Mouse (Mus musculus): ENCODE data around the gene Akap8.

Gene Akap8

DNA sequence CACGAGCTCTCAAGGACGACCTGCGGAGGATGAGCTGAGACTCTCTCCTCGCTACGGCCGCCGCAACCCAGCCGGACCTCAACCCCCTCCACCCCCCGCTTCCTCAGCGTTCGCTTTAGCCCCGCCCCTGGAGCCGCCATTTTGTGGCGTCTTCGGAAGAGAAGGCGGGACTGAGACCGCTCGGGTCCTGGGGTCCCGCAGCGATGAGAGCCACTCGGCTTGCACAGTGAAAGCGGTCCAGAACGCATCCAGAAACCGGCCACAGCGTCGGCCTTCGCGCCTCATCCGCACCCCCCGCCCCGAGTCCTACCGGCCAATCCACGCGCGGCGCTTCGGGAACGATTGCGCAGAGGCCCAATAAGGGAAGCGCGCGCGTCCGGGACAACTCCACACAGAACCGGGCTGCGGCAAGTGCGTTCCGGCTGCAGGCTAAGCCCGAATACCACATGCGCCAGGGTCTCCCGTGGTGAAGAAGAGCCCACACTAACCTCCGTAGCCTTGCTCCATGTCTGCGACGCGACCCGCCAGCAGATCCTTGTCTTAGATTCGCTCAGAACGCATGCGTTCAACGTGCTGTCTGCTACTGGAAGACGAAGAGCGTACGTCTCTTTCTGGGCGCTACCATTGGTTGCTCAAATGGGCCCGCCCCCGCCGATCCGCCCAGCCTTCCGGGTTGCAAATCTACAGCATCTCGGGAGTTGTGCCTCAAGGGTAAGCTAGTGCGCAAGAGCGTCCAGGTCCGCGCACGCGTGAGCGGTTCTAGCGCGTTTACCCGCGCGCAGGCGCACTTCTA lies at the start of gene Akap8:
Gene Akap8, minus strand, starts transcription at position 642 of the 793 bp plus-strand sequence.
- DNase-seq (ENCODE audit: low spot score): peak; percentile 93

DNA sequence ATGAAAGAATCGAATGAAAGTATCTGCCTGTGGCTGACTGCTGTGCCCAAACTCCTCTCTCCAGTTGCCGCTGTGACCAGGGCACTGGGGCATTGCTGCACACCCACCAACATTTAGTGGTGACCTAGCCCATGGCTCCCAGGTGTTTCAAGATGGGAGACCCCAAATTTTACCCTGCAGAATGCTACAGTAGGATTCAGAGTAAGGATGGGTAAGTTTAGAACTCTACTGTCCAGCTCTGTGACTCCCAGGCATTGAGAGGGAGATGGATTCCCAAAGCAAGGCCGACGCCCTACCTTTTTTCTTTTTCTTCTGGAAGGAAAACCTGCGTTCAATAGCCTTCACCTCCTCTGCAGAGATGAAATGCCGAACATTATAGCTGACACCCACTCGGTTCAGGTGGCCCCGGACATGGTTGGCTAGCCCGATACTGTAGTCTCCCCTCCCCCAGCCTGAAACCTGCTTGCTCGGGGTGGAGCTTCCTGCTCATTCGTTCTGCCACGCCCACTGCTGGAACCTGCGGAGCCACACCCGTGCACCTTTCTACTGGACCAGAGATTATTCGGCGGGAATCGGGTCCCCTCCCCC lies 48.0 kb upstream of the Akap8 start:
- no peak for DNase-seq (ENCODE audit: low spot score)

DNA sequence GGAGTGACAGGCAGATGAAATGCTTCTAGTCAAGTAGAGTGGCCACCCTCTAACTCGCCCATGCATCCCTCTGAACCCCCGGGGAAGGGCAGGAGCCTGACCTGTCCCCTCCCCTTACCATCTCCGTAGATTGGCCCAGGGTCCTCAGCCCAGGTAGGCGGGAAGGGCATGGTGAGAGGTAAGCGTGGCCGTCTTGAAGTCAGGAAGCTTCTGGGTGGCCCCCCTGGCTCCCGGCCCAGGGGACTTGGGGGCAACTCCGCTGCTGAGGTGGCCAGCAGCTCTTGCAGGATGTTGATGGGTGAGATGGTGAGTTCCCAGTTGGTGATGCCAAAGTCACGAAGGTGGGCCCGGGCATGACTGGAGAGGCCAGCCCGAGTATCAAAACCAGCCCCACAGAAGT lies 46.7 kb upstream of the Akap8 start:
- no peak for DNase-seq (ENCODE audit: low spot score)

GRCm38 (mm10) chr17:32365296-32365695 lies 44.3 kb upstream of the Akap8 start:
- no peak for DNase-seq (ENCODE audit: low spot score)

DNA sequence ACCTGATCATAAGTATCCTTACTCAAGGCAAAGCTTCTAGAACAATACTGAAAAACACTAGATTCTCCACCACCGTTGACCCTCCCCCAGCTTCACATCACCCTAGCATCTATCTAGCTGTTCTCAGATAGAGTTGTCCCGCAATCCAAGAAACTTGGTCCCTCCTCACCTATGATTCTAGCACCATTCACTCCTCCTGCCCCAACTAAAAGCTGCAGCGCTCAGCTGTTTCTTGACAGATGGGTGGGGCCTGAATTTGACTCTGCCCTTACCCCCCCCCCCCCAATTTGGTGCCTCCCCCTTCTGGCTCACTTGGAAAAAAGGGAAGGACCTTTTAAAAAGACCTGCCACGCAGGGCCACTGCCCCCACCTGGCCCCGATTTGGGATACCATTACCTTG lies 43.8 kb upstream of the Akap8 start:
- no peak for DNase-seq (ENCODE audit: low spot score)

DNA sequence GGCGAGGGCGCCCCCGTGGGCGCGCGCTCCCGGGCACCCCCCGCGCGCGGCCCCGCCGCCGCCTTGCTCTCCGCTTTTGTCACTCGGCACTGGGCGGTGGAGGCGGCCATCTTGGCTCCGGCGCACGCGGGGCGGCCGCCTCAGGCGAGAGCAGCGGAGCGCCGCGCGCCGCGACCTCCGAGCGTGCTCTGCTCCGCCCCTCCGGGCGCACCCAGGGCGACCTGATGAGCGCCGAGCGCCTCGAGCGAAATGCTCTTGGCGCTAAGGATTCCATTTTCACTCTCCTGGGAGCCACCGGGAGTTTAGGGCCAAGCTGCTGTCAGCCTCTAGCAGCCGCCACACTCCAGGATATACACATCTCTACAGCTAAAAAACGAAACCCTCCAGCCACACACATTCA lies 43.3 kb upstream of the Akap8 start:
- peak; percentile 80 for DNase-seq (ENCODE audit: low spot score)

DNA sequence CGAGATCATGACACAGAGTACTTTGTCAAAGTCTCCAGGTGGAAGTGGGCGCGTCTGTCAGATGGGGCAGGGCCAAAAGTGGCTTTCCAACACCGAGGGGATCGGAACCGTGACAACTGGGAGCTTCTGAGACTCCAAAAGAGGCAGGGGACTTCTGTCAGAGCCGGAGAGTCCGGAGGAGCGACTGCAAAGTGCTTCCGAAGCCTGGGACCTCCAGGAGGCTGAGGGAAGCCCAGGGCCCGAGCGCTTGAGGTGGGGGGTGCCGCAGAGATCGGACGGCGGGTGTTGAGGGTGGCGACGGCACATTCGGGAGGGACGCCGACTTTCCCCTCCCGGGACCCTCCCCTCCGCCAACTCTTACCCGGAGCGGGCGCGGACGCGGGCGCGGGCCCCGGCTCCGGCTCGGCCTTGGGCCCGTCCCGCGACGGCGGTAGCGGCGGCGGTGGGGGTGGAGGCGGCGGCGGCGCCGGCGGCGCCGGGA lies 42.8 kb upstream of the Akap8 start:
- DNase-seq (ENCODE audit: low spot score): no peak

DNA sequence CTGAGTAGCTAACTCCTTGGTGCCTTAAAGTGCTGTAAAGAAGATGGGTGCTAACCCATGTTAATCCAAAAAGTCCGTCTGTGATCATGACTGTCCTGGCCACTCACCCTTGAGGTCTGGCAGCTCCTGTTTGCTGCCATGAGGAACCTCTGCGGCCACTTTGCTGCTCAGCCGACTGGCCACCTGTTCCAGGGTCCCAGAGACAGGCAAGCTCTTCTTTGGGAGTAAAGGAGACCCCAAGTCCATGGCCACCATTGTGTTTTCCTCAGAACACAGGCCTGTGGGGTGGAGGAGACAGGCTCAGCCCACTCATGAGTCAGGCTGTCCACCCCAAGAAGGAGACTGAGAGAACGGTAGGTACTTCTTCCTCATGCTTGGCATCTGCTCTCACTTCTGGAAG lies 41.6 kb upstream of the Akap8 start:
- DNase-seq (ENCODE audit: low spot score): no peak

DNA sequence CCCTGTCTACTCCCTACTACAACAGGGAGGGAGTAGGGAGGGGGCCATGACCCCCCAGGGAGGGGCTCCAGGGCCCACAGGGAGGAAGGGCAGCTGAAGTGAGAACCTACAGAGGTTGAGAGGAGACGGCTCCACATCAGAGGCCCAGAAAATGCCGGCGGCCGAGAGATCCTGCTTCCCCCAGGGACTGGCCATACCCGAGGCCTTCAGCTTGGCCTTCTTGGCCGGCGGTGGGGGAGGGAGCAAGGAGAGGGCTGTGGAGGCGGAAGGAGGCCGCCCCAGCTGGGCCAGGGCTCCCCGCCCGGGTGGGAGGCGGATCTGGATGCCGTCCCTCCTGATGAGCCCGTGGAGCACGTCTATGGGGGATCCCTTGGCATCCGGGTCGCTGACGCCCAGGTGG lies 38.9 kb upstream of the Akap8 start:
- no peak for DNase-seq (ENCODE audit: low spot score)

DNA sequence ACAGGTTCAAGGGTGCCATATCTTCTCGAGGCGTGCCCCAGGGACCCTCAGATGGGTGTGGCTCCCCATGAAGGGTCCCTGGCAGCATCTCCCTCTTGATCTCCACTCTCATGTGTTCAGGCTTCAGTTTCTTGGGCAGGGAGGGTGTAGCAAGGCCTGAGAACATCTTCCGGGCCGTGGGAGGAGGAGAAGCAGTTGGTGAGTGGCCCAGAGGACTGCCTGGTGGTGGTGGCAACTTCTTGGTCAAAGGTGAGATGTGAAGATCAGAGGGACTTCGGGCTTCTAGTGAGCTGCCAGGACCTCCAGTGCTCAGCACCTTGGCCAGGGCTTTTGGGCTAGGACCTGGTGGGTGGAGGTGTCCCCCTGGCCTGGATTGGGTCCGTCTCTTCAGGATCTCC lies 37.9 kb upstream of the Akap8 start:
- DNase-seq (ENCODE audit: low spot score): no peak

DNA sequence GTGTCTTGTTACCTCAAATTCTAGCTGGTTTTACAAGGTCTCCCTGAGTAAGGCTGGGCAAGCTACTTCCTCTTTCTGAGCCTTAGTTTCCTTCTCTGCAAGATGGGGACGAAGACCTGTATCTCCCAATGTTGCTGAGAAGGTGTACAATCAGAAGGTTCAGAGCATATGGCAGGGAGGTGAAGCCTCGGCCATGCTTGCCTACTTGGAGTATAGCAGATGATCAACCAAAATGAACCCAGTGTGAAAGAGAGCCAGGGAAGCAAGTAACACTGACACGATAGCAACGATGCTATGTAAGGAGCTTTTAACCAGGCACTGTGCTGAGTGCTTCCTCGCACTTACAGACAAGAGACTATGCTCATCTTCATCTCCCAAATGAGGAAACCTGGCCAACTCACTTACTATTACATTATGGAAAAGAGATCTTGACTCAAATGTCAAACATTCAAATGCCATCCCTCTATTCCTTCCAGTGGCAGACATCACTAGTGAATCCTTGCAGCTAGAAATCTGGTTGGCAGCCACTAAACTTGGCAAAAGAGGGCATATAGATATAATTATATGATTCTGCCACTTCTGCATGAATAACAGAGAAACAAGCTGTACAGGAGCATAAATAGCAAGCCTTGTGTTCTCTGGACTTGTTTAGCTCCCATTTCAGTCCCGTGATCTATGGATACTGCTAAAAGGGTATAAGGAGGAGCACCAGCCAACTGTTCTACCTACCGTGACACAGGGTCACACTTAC lies 37.3 kb upstream of the Akap8 start:
- DNase-seq (ENCODE audit: low spot score): no peak

DNA sequence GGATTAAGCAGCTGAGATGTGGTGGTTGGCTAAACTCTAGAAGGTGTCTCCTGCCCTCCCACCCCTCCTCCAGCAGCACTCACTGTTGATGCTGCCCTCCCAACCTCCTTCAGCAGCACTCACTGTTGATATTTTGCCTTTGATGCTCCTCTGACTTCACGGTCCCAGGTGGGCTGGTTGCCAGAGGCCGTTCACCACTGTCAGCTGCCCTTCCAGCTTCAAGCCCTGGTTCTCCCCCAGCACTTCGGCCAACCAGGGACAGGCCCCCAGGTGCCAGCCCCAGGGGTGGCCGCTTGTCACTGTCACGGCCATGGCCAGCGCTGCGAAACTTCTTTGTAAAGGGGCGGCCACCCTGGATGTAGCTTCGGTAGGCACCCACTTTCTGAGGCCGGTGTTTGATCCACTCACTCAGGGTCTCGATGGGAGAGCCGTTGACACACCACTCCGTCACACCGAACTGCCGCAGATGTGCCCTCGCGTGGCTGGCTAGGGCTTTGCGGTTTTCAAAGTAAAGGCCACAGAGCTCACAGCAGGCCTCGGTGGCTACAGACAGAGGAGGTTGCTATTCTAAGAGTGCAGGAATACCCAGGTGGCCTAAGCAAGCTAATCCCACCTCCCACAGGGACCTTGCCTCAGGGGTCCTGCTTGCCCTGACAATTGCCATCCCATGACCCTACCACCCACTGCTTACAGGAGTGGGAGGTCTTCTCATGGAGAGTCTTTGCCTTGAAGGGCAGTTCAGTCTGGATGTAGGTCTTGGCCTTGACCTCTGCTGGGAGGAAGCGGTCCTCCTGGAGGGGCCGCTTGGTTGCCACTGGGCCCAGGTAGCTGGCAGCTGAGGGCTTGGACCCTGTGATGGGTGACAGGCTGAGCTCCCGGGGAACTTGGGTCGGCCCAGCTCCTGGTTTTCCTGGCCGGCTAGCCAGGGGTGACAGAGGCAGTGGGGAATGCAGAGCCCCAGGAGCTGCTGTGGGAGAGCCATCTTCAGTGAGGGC lies 36.0 kb upstream of the Akap8 start:
- DNase-seq (ENCODE audit: low spot score): no peak

DNA sequence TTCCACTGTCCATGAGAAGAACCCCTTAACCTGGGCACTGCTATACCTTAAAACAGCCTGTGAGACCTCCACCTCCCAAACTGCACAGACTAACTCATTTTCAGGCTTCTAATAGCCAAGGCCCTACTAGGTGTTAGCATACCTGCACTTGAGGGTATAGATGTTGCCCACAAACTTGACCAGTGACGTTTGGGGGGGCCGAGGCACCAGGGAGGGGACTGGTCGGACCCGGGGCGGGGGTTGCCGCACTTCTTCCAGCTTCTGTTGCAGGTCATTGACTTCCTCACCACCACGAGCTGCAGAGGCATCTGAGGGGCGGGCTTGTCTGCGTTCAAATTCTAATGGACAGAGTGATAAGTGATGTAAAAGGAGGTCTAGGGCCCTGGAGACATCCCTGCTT lies 35.2 kb upstream of the Akap8 start:
- DNase-seq (ENCODE audit: low spot score): no peak

- DNase-seq (ENCODE audit: low spot score): no peak
Observed at GRCm38 (mm10) chr17:32355031-32355430, 34.0 kb upstream of the Akap8 start.

- DNase-seq (ENCODE audit: low spot score): no peak
Observed at GRCm38 (mm10) chr17:32354211-32354610, 33.2 kb upstream of the Akap8 start.

DNA sequence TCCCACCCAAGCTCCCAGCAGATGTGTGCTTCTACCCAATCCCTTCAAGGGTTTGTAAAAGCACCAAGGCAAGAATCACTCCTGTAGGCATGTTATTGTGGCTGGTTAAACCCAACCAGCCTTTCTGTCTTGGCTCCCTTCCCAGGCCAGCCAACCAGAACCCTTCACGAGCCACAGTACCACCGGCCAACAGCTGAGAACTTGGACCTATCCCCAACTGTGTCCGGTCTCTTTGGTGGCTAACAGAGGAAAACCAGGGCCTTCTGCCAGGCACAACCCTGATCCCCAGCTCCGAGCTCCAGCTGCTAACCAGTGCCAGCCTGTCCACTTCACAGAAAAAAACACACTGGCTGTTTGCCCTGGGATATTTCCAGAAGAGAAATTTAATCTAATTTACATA lies 32.7 kb upstream of the Akap8 start:
- DNase-seq (ENCODE audit: low spot score): no peak

- no peak for DNase-seq (ENCODE audit: low spot score)
Observed at GRCm38 (mm10) chr17:32351726-32352125, 30.7 kb upstream of the Akap8 start.

- DNase-seq (ENCODE audit: low spot score): no peak
Observed at GRCm38 (mm10) chr17:32351269-32351668, 30.2 kb upstream of the Akap8 start.

GRCm38 (mm10) chr17:32350382-32350983 lies 29.4 kb upstream of the Akap8 start, which contains the start of gene Akap8l:
Gene Akap8l, minus strand, starts transcription at chr17:32350607.
- peak; percentile 88 for DNase-seq (ENCODE audit: low spot score)

DNA sequence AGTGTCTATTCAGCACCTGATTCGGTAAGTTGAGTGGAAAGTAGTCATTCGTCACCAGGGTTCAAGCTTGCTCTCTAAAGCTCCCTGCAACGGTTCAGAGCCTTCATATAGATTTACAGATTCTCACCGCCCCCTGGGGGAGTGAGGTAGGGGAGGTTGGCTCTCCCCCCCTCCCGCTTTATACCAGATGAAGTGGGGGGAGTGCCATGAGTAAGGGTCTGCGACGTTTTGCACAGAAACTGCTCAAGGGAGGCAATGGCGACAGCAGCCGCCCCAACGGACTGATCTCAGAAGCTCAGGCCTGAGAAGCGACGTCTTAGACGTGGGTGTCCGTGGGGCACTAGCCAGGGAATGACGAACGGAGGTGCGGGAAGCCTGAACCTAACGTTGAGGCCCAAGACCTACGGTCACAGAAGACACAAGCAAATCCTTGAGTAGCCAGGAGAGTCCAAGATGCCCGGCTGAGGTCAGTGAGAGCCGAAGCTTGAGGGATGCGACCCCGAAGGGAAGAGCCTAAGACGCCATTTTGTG lies 28.9 kb upstream of the Akap8 start:
- DNase-seq (ENCODE audit: low spot score): no peak
